Mouse (Mus musculus) erythroblast, embryonic 14.5 days (primary cell): ENCODE measurements around the gene Vps33b.

Experiments used
- GATA1 ChIP-seq: IDR thresholded peaks from 2 replicates; pipeline ENCODE4 v1.6.1; 2012; ENCODE audit warnings: low read length, inconsistent platforms, mixed read lengths
- TAL1 ChIP-seq: IDR thresholded peaks from 3 replicates; pipeline ENCODE4 v1.6.1; 2012; ENCODE audit warnings: low read length, inconsistent platforms, mixed read lengths

DNA sequence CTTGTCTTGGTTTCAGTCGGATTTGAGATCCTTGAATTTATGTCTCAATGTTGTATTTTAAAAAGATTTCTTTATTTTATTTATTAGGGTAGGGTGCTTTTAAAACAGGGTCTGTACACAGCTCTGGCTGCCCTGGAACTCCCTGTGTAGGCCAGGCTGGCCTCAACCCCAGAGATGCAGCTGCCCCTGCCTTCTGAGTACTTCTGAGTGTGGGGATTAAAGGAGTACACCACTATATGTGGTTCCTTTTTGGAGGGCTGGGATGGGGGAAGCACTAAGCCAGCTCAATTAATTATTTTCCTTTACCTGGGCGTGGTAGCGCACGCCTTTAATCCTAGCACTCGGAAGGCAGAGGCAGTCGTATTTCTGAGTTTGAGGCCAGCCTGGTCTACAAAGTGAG, 27.0 kb downstream of the Vps33b start:
- no peak for TF ChIP-seq TAL1
- no peak for TF ChIP-seq GATA1
